Mouse (Mus musculus): ENCODE results near the gene Ccnyl1. TPM values are rescaled to one million over a fixed set of nuclear protein-coding genes. Genes with fewer than 3 reads are reported as not detected.

Gene Ccnyl1
- polyA plus RNA-seq, 1 experiment from 2014 or later = 11.2 TPM

DNA sequence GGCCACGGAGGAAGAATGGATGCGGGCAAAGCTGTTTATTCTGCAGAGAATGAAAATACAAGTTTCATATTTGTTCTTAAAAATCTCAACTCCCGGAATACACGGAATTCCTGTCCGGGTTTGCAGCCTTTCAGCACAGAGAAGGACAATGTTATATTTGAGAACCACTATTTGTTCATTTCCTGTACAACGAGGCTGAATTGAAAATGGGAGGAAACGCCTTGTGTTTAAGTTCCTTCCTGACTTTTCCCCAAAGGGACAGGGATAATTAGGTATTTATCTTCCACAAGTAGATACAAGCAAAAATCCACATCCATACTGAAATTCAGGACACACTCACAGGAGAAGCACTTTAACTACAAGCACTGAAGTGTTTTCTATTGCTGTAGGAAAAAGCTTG lies 31.4 kb upstream of the Ccnyl1 start:
- Histone ChIP-seq H3K4me1 (ENCODE audit: control insufficient read depth, insufficient read depth, low read length) (no peaks in the 10 kb centered on the region), H3K27ac (ENCODE audit: low read depth, low read length) (no peak overlapping the region), H3K27me3 (ENCODE audit: control insufficient read depth, insufficient read depth, low read length) (no peaks in the 10 kb centered on the region), H3K4me3 (ENCODE audit: low read depth, low read length) (no peak overlapping the region), H3K36me3 (ENCODE audit: control insufficient read depth, insufficient read depth, low read length) (no peaks in the 10 kb centered on the region), H3K4me2 (ENCODE audit: low read depth) (no peak overlapping the region), H3K9me3 (ENCODE audit: control insufficient read depth, low read length) (no peaks in the 10 kb centered on the region), H3K9ac (ENCODE audit: low read length) (no peak overlapping the region)
- no peak for ATAC-seq (ENCODE audit: insufficient read depth, low FRiP score, low TSS enrichment)
- DNase-seq (ENCODE audit: low spot score) = no peak
- WGBS = 77% methylated on average over 7 of the region's 7 CpGs

GRCm38 (mm10) chr1:64667111-64667633 lies 23.1 kb upstream of the Ccnyl1 start:
- no peaks in the 10 kb centered on the region for H3K27me3 ChIP-seq (ENCODE audit: control insufficient read depth, insufficient read depth, low read length)
- WGBS = 50% methylated on average over 2 of the region's 2 CpGs

GRCm38 (mm10) chr1:64669451-64669850 lies 20.8 kb upstream of the Ccnyl1 start:
- DNase-seq (ENCODE audit: low spot score) (no peak), ATAC-seq (ENCODE audit: insufficient read depth, low FRiP score, low TSS enrichment) (no peak)
- 65% methylated on average over 2 of the region's 2 CpGs for WGBS
- Histone ChIP-seq H3K27ac (ENCODE audit: low read depth, low read length) (no peak overlapping the region), H3K4me3 (ENCODE audit: low read depth, low read length) (no peak overlapping the region), H3K4me2 (ENCODE audit: low read depth) (no peak overlapping the region), H3K27me3 (ENCODE audit: control insufficient read depth, insufficient read depth, low read length) (no peaks in the 10 kb centered on the region), H3K9me3 (ENCODE audit: control insufficient read depth, low read length) (no peaks in the 10 kb centered on the region), H3K9ac (ENCODE audit: low read length) (no peak overlapping the region), H3K36me3 (ENCODE audit: control insufficient read depth, insufficient read depth, low read length) (no peaks in the 10 kb centered on the region), H3K4me1 (ENCODE audit: control insufficient read depth, insufficient read depth, low read length) (no peaks in the 10 kb centered on the region)

More at GRCm38 (mm10) chr1:64667111-64667633, 23.1 kb upstream of the Ccnyl1 start:
- no peaks in the 10 kb centered on the region for H3K9me3 ChIP-seq (ENCODE audit: control insufficient read depth, low read length)
- H3K4me3 ChIP-seq (ENCODE audit: low read depth, low read length) = no peak overlapping the region
- no peak overlapping the region for H3K9ac ChIP-seq (ENCODE audit: low read length)
- ATAC-seq (ENCODE audit: insufficient read depth, low FRiP score, low TSS enrichment) = no peak
- no peaks in the 10 kb centered on the region for H3K4me1 ChIP-seq (ENCODE audit: control insufficient read depth, insufficient read depth, low read length)
- H3K4me2 ChIP-seq (ENCODE audit: low read depth) = no peak overlapping the region
- H3K36me3 ChIP-seq (ENCODE audit: control insufficient read depth, insufficient read depth, low read length) = no peaks in the 10 kb centered on the region
- DNase-seq (ENCODE audit: low spot score) = no peak
- H3K27ac ChIP-seq (ENCODE audit: low read depth, low read length) = no peak overlapping the region

DNA sequence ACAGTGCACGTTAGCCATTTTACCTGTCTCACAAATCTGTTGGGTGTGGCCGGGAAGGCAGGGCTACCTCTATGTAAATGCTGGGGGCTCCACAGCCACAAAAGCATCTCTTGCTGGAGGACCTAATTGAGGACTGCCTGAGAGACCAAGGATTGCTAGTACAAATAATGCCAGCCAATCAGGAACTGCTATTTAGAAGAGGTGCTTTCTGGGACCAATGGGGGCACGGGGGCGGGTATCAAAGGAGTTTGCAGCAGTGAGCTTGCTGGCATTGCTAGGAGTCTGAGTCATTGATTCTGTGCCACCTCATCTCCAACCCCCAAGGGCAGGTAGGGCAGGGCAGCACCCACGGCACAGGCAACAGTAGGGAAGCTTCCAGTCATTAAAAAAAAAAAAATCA lies 16.3 kb upstream of the Ccnyl1 start:
- Histone ChIP-seq H3K4me1 (ENCODE audit: control insufficient read depth, insufficient read depth, low read length) (no peaks in the 10 kb centered on the region), H3K27me3 (ENCODE audit: control insufficient read depth, insufficient read depth, low read length) (no peaks in the 10 kb centered on the region), H3K9ac (ENCODE audit: low read length) (no peak overlapping the region), H3K4me3 (ENCODE audit: low read depth, low read length) (no peak overlapping the region), H3K27ac (ENCODE audit: low read depth, low read length) (no peak overlapping the region), H3K9me3 (ENCODE audit: control insufficient read depth, low read length) (no peaks in the 10 kb centered on the region), H3K4me2 (ENCODE audit: low read depth) (no peak overlapping the region), H3K36me3 (ENCODE audit: control insufficient read depth, insufficient read depth, low read length) (no peaks in the 10 kb centered on the region)
- DNase-seq (ENCODE audit: low spot score) = no peak
- no peak for ATAC-seq (ENCODE audit: insufficient read depth, low FRiP score, low TSS enrichment)
- 87% methylated on average over 5 of the region's 5 CpGs for WGBS

DNA sequence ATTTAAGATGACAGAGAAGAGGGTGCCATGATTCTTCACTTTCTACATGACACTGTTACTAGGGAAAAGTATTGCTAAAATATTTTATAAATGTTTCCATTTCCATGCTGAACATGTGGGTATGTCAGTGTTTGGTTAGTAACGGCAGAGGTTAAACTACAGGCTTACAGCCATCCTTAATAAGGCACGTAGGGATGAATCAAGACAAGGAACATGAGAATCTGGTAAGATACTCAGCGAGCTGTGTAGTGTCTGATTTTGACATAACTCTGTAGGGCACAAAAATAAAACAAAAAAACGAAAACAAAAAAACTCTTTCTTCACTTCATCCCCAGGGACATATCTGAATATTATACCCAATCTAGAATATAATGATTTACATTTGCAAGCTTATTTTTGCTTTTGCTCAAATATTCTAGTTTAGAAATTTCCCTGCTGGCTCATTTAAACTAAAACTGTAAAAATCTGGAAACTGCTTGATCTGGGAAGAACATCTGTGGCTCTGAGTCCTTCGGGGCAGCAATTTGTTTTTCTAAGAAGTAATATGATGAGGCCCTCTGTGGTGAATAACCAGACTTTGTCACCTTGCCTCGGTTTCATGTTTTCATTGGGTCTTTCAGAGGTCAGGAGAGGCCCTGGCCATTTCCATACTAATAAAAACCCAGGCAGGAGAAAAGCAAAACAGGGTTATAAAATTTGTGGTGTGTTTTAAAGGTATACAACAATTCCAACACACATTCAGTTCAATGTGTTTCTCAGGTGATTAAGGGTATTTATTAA lies 14.0 kb upstream of the Ccnyl1 start:
- Histone ChIP-seq H3K36me3 (ENCODE audit: control insufficient read depth, insufficient read depth, low read length) (no peaks in the 10 kb centered on the region), H3K9me3 (ENCODE audit: control insufficient read depth, low read length) (no peaks in the 10 kb centered on the region), H3K27ac (ENCODE audit: low read depth, low read length) (no peak overlapping the region), H3K4me3 (ENCODE audit: low read depth, low read length) (no peak overlapping the region), H3K9ac (ENCODE audit: low read length) (no peak overlapping the region), H3K4me2 (ENCODE audit: low read depth) (no peak overlapping the region), H3K27me3 (ENCODE audit: control insufficient read depth, insufficient read depth, low read length) (no peaks in the 10 kb centered on the region), H3K4me1 (ENCODE audit: control insufficient read depth, insufficient read depth, low read length) (no peaks in the 10 kb centered on the region)
- 57% methylated on average over 6 of the region's 6 CpGs for WGBS
- DNase-seq (ENCODE audit: low spot score) = no peak
- no peak for ATAC-seq (ENCODE audit: insufficient read depth, low FRiP score, low TSS enrichment)

DNA sequence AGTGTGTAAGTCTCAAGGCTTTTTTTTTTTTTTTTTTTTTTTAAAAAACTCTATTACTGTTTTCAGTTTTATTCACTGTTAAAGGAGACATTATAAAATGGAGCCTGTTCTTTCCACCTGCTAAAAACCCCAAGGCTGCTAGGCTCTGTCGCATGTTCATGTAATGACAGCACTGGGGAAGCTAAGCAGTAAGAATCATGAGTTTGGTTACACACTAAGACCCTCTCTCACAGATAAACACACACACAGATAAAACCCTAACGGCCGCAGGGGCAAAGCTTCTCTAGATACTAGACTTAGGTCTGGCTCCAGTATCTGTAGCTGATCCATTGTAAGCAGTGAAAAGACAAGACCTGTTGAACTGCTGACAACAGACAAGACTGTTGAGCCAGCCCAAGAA lies 8.8 kb upstream of the Ccnyl1 start:
- WGBS = 85% methylated on average over 3 of the region's 3 CpGs
- DNase-seq (ENCODE audit: low spot score) = no peak
- Histone ChIP-seq H3K4me1 (ENCODE audit: control insufficient read depth, insufficient read depth, low read length) (no peaks in the 10 kb centered on the region), H3K27me3 (ENCODE audit: control insufficient read depth, insufficient read depth, low read length) (no peaks in the 10 kb centered on the region), H3K9ac (ENCODE audit: low read length) (no peak overlapping the region), H3K36me3 (ENCODE audit: control insufficient read depth, insufficient read depth, low read length) (no peaks in the 10 kb centered on the region), H3K4me2 (ENCODE audit: low read depth) (no peak overlapping the region), H3K27ac (ENCODE audit: low read depth, low read length) (no peak overlapping the region), H3K9me3 (ENCODE audit: control insufficient read depth, low read length) (no peaks in the 10 kb centered on the region), H3K4me3 (ENCODE audit: low read depth, low read length) (no peak overlapping the region)
- no peak for ATAC-seq (ENCODE audit: insufficient read depth, low FRiP score, low TSS enrichment)

GRCm38 (mm10) chr1:64683039-64683438 lies 7.2 kb upstream of the Ccnyl1 start:
- ATAC-seq (ENCODE audit: insufficient read depth, low FRiP score, low TSS enrichment) (no peak), DNase-seq (ENCODE audit: low spot score) (no peak)
- H3K36me3 ChIP-seq (ENCODE audit: control insufficient read depth, insufficient read depth, low read length) = no peaks in the 10 kb centered on the region
- no peaks in the 10 kb centered on the region for H3K9me3 ChIP-seq (ENCODE audit: control insufficient read depth, low read length)
- H3K4me2 ChIP-seq (ENCODE audit: low read depth) = no peak overlapping the region
- H3K9ac ChIP-seq (ENCODE audit: low read length) = no peak overlapping the region
- H3K4me1 ChIP-seq (ENCODE audit: control insufficient read depth, insufficient read depth, low read length) = no peaks in the 10 kb centered on the region
- 95% methylated on average over 3 of the region's 3 CpGs for WGBS
- H3K4me3 ChIP-seq (ENCODE audit: low read depth, low read length) = no peak overlapping the region
- H3K27me3 ChIP-seq (ENCODE audit: control insufficient read depth, insufficient read depth, low read length) = no peaks in the 10 kb centered on the region
- no peak overlapping the region for H3K27ac ChIP-seq (ENCODE audit: low read depth, low read length)

GRCm38 (mm10) chr1:64684440-64684839 lies 5.8 kb upstream of the Ccnyl1 start:
- no peaks in the 10 kb centered on the region for H3K36me3 ChIP-seq (ENCODE audit: control insufficient read depth, insufficient read depth, low read length)
- WGBS = 94% methylated on average over 2 of the region's 2 CpGs
- H3K9me3 ChIP-seq (ENCODE audit: control insufficient read depth, low read length) = no peaks in the 10 kb centered on the region
- DNase-seq (ENCODE audit: low spot score) (no peak), ATAC-seq (ENCODE audit: insufficient read depth, low FRiP score, low TSS enrichment) (no peak)
- no peak overlapping the region for H3K27ac ChIP-seq (ENCODE audit: low read depth, low read length)
- no peak overlapping the region for H3K4me2 ChIP-seq (ENCODE audit: low read depth)
- H3K4me3 ChIP-seq (ENCODE audit: low read depth, low read length) = no peak overlapping the region
- H3K27me3 ChIP-seq (ENCODE audit: control insufficient read depth, insufficient read depth, low read length) = no peaks in the 10 kb centered on the region
- no peak overlapping the region for H3K9ac ChIP-seq (ENCODE audit: low read length)
- no peaks in the 10 kb centered on the region for H3K4me1 ChIP-seq (ENCODE audit: control insufficient read depth, insufficient read depth, low read length)

- 83% methylated on average over 4 of the region's 4 CpGs for WGBS
- DNase-seq (ENCODE audit: low spot score) (no peak), ATAC-seq (ENCODE audit: insufficient read depth, low FRiP score, low TSS enrichment) (no peak)
- Histone ChIP-seq H3K36me3 (ENCODE audit: control insufficient read depth, insufficient read depth, low read length) (no peaks in the 10 kb centered on the region), H3K27ac (ENCODE audit: low read depth, low read length) (no peak overlapping the region), H3K9ac (ENCODE audit: low read length) (no peak overlapping the region), H3K4me1 (ENCODE audit: control insufficient read depth, insufficient read depth, low read length) (peaks cover 5% of the 10 kb centered on the region), H3K4me3 (ENCODE audit: low read depth, low read length) (no peak overlapping the region), H3K4me2 (ENCODE audit: low read depth) (no peak overlapping the region), H3K27me3 (ENCODE audit: control insufficient read depth, insufficient read depth, low read length) (no peaks in the 10 kb centered on the region), H3K9me3 (ENCODE audit: control insufficient read depth, low read length) (no peaks in the 10 kb centered on the region)
Measured at GRCm38 (mm10) chr1:64688046-64688445, 2.2 kb upstream of the Ccnyl1 start.
